Mouse (Mus musculus) kidney, adult 2 months (tissue): ENCODE measurements around the gene Ano8. TPM values are rescaled to one million over a fixed set of nuclear protein-coding genes. Genes with fewer than 3 reads are reported as not detected.
"Not testable (repeated sequence)": the region's sequence is repeated elsewhere in the genome, so short reads cannot be mapped to it uniquely, and the experiment has no call there.

Source experiments
- DNase-seq: peaks from one replicate; pipeline ENCODE4 v3.0.0; 2021
- H3K27ac ChIP-seq: fragments of 200-500 bp; 2 replicates; pipeline ENCODE4 v1.5.1; 2012; ENCODE audit warnings: low read depth, low read length, control low read depth, inconsistent platforms; ENCODE audit not compliant: insufficient read depth
- H3K27me3 ChIP-seq: fragments of 200-500 bp; replicated peaks from 2 replicates; pipeline ENCODE4 v1.6.1; 2012; ENCODE audit warnings: mild to moderate bottlenecking, moderate library complexity, low read length, inconsistent platforms; ENCODE audit not compliant: control insufficient read depth, insufficient read depth
- H3K36me3 ChIP-seq: fragments of 200-500 bp; 2 replicates; pipeline ENCODE4 v1.6.1; 2012; ENCODE audit warnings: mild to moderate bottlenecking, moderate library complexity, low read length, inconsistent platforms; ENCODE audit not compliant: control insufficient read depth, insufficient read depth
- H3K4me1 ChIP-seq: fragments of 200-500 bp; 2 replicates; pipeline ENCODE4 v1.6.1; 2011; ENCODE audit warnings: low read length; ENCODE audit not compliant: control insufficient read depth, insufficient read depth
- H3K4me3 ChIP-seq: fragments of 200-500 bp; 2 replicates; pipeline ENCODE4 v1.5.1; 2011; ENCODE audit warnings: mild to moderate bottlenecking, low read depth, low read length, control low read depth; ENCODE audit not compliant: insufficient read depth
- CTCF ChIP-seq: fragments of 200-500 bp; conservative IDR thresholded peaks from 2 replicates; pipeline ENCODE4 v1.5.1; 2011; ENCODE audit warnings: low read depth, mild to moderate bottlenecking, control low read depth, low read length, moderate library complexity, mixed read lengths; ENCODE audit not compliant: insufficient read depth, insufficient read length
- POLR2A ChIP-seq: fragments of 200-500 bp; IDR thresholded peaks from one replicate; pipeline ENCODE4 v1.6.1; 2011; ENCODE audit warnings: low read depth, low read length, control low read depth
- WGBS: fragments of 180-500 bp; shearing (Covaris S2); methylation state at CpG from one replicate; pipeline ENCODE4 v1.1.7; 2018; 5-methylcytosine and 5-hydroxymethylcytosine counted together
- polyA plus RNA-seq: library from polyadenylated mRNA; depleted of rRNA; stranded (reverse); fragments of >200 nt; gene quantifications from 2 replicates; pipeline ENCODE4 v1.2.3, GENCODE M21; 2012; rRNA removed

The Ano8 gene
- polyA plus RNA-seq, 1 experiment = 12.6 TPM

DNA sequence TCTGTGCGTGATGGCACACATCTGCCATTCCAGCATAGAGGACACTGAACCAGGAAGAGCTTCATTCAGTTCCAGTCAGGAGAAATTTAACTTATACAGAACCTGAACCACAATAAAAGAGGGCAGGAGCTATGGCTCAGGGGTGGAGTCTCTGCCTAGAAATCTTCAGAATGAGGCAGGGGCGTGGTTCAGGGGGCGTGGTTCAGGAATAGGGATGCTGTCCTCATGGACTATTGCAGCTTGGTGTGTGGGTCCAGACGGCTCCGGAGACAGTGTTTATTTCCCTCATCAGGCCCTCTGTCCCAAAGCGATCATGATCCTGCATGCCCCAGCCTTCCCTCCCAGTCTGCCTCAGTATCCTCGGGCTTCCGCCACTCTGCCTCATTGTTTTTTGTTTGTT, 31.1 kb downstream of the Ano8 start:
- 81% methylated on average over 8 of the region's 8 CpGs for WGBS

DNA sequence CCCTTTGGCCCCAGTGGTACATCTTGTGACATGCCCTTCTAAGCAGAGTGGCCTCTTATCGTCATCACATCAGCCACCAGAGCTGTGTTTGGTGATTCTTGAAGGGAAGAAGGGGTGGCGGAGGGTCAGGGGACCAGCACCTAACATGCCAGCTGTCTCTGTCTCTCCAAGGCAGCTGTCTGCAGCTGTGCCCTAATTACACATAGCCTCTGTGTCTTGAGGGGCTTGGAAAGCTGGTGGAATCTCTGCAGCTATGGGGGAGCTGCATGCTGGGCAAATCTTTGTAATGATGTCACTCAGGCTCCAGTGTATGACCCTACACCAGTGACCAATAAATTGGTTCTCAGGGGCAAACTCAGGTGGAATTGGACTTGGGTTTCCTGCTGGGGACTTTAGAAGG, 33.1 kb downstream of the Ano8 start:
- WGBS = 79% methylated on average over 2 of the region's 2 CpGs
- Histone ChIP-seq H3K27me3 (no peaks in the 10 kb centered on the region), H3K27ac (no peak overlapping the region), H3K4me1 (no peaks in the 10 kb centered on the region), H3K36me3 (no peaks in the 10 kb centered on the region), H3K4me3 (no peak overlapping the region)
- DNase-seq = no peak
- TF ChIP-seq CTCF = no peak
- no peak for TF ChIP-seq POLR2A

More for the DNA sequence above, 31.1 kb downstream of the Ano8 start:
- no peak for DNase-seq
- no peak for TF ChIP-seq CTCF
- no peak for TF ChIP-seq POLR2A
- Histone ChIP-seq H3K27ac (no peak overlapping the region), H3K4me3 (no peak overlapping the region), H3K36me3 (no peaks in the 10 kb centered on the region), H3K4me1 (no peaks in the 10 kb centered on the region), H3K27me3 (no peaks in the 10 kb centered on the region)

DNA sequence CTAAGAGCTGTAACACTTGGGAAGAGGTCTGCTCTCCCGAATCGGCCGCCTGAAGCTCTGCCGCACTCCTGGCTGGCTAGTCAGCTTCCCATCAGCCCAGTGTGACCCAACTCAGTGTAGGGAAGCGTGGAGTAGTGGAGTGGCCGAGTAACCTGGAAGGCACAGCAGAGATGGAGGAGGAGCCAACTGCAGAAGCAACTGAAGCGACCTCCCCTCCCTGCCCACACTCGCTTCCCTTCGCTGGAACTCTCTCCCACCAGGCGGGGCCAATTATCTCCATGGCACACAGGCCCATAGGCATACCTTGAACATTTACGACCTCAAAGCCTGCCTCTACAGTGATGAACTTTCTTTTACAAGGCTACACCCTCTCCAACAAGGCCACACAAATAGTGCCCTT, 34.0 kb downstream of the Ano8 start:
- TF ChIP-seq POLR2A (no peak), CTCF (no peak)
- H3K4me3 ChIP-seq = no peak overlapping the region
- H3K27me3 ChIP-seq = no peaks in the 10 kb centered on the region
- 53% methylated on average over 11 of the region's 11 CpGs for WGBS
- no peak overlapping the region for H3K27ac ChIP-seq
- no peak for DNase-seq
- no peaks in the 10 kb centered on the region for H3K36me3 ChIP-seq
- H3K4me1 ChIP-seq = no peaks in the 10 kb centered on the region

DNA sequence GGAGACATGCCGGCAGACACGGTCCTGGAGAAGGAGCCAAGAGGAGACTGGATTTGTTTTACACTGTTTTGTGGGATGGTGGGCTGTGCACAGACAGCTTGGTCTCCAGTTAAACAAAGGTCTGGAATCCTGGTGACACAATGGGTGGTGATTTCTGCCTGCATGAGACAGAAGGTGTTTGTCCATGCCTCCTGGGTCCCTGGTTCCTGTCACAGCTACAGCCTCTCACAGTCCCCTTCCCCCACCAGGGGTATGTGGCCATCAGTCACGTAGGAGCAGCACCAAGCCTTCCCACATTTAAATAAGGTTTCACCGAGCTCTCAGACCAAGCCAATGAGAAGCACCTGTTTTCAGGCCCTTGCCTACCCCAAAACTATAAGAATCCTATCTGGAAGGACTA, 34.4 kb downstream of the Ano8 start:
- H3K27me3 ChIP-seq = no peaks in the 10 kb centered on the region

DNA sequence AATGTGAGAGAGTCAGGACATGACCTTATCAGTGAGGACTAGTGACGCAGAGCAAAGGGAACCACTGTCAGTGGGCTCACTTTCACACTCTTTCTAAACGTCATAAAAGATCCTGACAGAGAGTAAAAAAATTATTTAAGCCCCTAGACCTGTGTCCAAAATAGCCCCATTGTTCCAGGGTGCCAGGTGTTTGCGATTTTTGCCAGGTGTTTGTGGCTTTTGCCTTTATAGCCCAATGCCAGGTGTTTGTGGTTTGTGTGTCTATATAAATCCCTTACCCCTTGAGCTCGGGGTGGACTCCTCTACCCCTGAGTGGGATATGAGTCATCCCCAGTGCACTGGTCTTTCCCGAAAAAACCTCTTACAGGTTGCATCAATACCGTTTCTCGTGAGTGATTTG, 40.7 kb downstream of the Ano8 start:
- WGBS = 74% methylated on average over 7 of the region's 7 CpGs
- DNase-seq = no peak

More for the DNA sequence above, 34.4 kb downstream of the Ano8 start:
- no peaks in the 10 kb centered on the region for H3K36me3 ChIP-seq
- H3K27ac ChIP-seq = no peak overlapping the region
- TF ChIP-seq POLR2A = no peak
- no peak for TF ChIP-seq CTCF
- no peaks in the 10 kb centered on the region for H3K4me1 ChIP-seq
- H3K4me3 ChIP-seq = no peak overlapping the region
- no peak for DNase-seq
- 65% methylated on average over 4 of the region's 4 CpGs for WGBS

DNA sequence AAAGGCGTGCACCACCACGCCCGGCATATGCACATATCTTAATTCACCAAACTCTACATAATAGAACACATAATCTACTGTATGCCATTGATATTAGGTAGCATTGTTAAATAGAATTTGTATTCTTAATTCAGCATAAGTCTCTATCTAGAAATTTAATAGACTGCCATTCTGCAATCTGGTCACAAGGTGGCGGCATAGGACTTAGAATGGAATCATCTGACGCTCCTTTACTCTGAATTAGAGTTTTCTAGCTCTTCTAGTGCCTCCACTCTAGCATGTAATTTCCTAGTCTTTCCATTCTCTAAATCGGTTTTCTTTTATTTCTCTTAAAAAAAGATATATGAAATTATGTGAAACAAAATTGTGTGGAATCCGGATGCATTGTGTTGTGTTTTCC, 44.4 kb downstream of the Ano8 start:
- Histone ChIP-seq H3K27me3 (no peaks in the 10 kb centered on the region), H3K4me1 (no peaks in the 10 kb centered on the region), H3K4me3 (no peak overlapping the region), H3K27ac (no peak overlapping the region), H3K36me3 (no peaks in the 10 kb centered on the region)
- TF ChIP-seq CTCF = 0 out of 2 replicates have a peak, but pooled peaks have one; percentile 25
- TF ChIP-seq POLR2A = no peak
- DNase-seq = peak; percentile 43
- 0% methylated on average over 7 of the region's 7 CpGs for WGBS

More for the DNA sequence above, 40.7 kb downstream of the Ano8 start:
- Histone ChIP-seq H3K27me3 (no peaks in the 10 kb centered on the region), H3K4me3 (no peak overlapping the region), H3K27ac (no peak overlapping the region), H3K4me1 (no peaks in the 10 kb centered on the region), H3K36me3 (no peaks in the 10 kb centered on the region)
- no peak for TF ChIP-seq POLR2A
- TF ChIP-seq CTCF = no peak

DNA sequence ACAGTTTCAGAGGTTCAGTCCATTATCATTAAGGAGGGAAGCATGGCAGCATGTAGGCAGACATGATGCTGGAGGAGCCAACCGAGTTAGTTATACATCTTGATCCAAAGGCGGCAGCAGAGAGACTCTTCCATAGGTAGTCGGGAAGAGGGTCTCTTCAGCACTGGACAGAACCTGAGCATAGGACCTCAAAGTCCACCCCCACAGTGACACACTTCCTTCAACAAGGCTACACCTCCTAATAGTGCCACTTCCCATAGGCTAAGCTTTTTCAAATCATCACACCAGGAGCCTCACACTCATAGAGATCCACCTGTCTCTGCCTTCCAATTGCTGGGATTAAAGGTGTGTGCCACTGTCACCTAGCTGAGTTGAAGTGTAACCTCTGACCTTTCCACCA, 48.7 kb downstream of the Ano8 start:
- Histone ChIP-seq H3K27ac (no peak overlapping the region), H3K27me3 (no peaks in the 10 kb centered on the region), H3K4me1 (no peaks in the 10 kb centered on the region), H3K36me3 (no peaks in the 10 kb centered on the region), H3K4me3 (no peak overlapping the region)
- WGBS = 49% methylated on average over 3 of the region's 3 CpGs
- TF ChIP-seq POLR2A = no peak
- no peak for TF ChIP-seq CTCF
- DNase-seq = no peak

DNA sequence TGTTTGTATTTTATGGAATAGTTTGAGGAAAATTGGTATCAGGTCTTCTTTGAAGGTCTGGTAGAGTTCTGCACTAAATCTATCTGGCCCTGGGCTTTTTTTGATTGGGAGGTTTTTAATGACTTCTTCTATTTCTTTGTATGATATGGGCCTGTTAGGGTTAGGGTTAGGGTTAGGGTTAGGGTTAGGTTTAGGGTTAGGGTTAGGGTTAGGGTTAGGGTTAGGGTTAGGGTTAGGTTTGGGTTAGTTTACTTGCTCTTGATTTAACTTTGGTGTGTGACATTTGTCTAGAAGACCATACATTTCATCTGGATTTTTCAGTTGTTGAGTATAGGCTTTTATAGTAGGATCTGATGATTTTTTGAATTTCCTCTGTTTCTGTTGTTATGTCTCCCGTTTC, 52.8 kb downstream of the Ano8 start:
- H3K36me3 ChIP-seq, H3K27ac ChIP-seq, H3K27me3 ChIP-seq, H3K4me1 ChIP-seq, H3K4me3 ChIP-seq, DNase-seq: not testable (repeated sequence)
- 79% methylated on average over 1 of the region's 1 CpGs for WGBS

Other genes with a start within 250 kb of the Ano8 start
- gene Myo9b, start 213.2 kb downstream of the Ano8 start, polyA plus RNA-seq = 11.4 and 12.0 TPM in 2 replicates
- 3.1 and 3.6 TPM in 2 replicates for gene Haus8, start 213.0 kb downstream of the Ano8 start, polyA plus RNA-seq
- gene Use1, start 119.1 kb downstream of the Ano8 start, polyA plus RNA-seq = 111 and 127 TPM in 2 replicates
- gene Ocel1, start 114.7 kb downstream of the Ano8 start, polyA plus RNA-seq = 12.5 and 14.2 TPM in 2 replicates
- 177 and 264 TPM in 2 replicates for gene Nr2f6, start 104.0 kb downstream of the Ano8 start, polyA plus RNA-seq
- 38.5 and 43.4 TPM in 2 replicates for gene Ushbp1, start 90.2 kb downstream of the Ano8 start, polyA plus RNA-seq
- 153 and 162 TPM in 2 replicates for gene Babam1, start 89.1 kb downstream of the Ano8 start, polyA plus RNA-seq
- 0.28 and 0.79 TPM in 2 replicates for gene Ankle1, start 80.0 kb downstream of the Ano8 start, polyA plus RNA-seq
- 29.8 and 38.3 TPM in 2 replicates for gene Abhd8, start 22.3 kb downstream of the Ano8 start, polyA plus RNA-seq
- 168 and 186 TPM in 2 replicates for gene Mrpl34, start 21.0 kb downstream of the Ano8 start, polyA plus RNA-seq
- gene Dda1, start 16.8 kb downstream of the Ano8 start, polyA plus RNA-seq = 61.5 and 62.6 TPM in 2 replicates
- 20.2 and 25.0 TPM in 2 replicates for gene Gtpbp3, start 2.1 kb upstream of the Ano8 start, polyA plus RNA-seq
- gene Plvap, start 25.8 kb upstream of the Ano8 start, polyA plus RNA-seq = 502 and 542 TPM in 2 replicates
- gene Ccdc194, start 39.7 kb upstream of the Ano8 start, polyA plus RNA-seq = 0.09 TPM in 1 of 2 replicates, not detected in the other
- gene Bst2, start 51.5 kb upstream of the Ano8 start, polyA plus RNA-seq = 167 and 184 TPM in 2 replicates
- gene Mvb12a, start 57.0 kb upstream of the Ano8 start, polyA plus RNA-seq = 136 and 164 TPM in 2 replicates
- gene Tmem221, start 72.9 kb upstream of the Ano8 start, polyA plus RNA-seq = 7.8 and 8.4 TPM in 2 replicates
- 0.14 and 0.19 TPM in 2 replicates for gene Nxnl1, start 80.6 kb upstream of the Ano8 start, polyA plus RNA-seq
- gene Slc27a1, start 82.9 kb upstream of the Ano8 start, polyA plus RNA-seq = 146 and 182 TPM in 2 replicates
- gene Pgls, start 106.2 kb upstream of the Ano8 start, polyA plus RNA-seq = 134 TPM in 2 replicates
- 1.2 and 2.4 TPM in 2 replicates for gene Fam129c, start 111.7 kb upstream of the Ano8 start, polyA plus RNA-seq
- gene Colgalt1, start 125.0 kb upstream of the Ano8 start, polyA plus RNA-seq = 62.2 and 70.4 TPM in 2 replicates
- gene Unc13a, start 185.8 kb upstream of the Ano8 start, polyA plus RNA-seq = 1.3 and 2.1 TPM in 2 replicates
- gene Jak3, start 190.3 kb upstream of the Ano8 start, polyA plus RNA-seq = 15.1 and 16.5 TPM in 2 replicates
- 14.5 and 17.8 TPM in 2 replicates for gene Insl3, start 203.3 kb upstream of the Ano8 start, polyA plus RNA-seq
- 5.5 and 5.9 TPM in 2 replicates for gene B3gnt3, start 215.8 kb upstream of the Ano8 start, polyA plus RNA-seq
- 4.2 and 9.5 TPM in 2 replicates for gene Fcho1, start 239.8 kb upstream of the Ano8 start, polyA plus RNA-seq